Mouse (Mus musculus) B cell, adult 62 days (primary cell): ENCODE results near the gene Gm9970. TPM values are rescaled to one million over a fixed set of nuclear protein-coding genes. Genes with fewer than 3 reads are reported as not detected.

ENCODE experiments used
- total RNA-seq: library from RNA; stranded (reverse); gene quantifications from 4 replicates; pipeline ENCODE4 v1.2.4, GENCODE M21; 2023

Gm9970 gene
- total RNA-seq: 1.2 TPM in 1 of 4 replicates, not detected in the others

DNA sequence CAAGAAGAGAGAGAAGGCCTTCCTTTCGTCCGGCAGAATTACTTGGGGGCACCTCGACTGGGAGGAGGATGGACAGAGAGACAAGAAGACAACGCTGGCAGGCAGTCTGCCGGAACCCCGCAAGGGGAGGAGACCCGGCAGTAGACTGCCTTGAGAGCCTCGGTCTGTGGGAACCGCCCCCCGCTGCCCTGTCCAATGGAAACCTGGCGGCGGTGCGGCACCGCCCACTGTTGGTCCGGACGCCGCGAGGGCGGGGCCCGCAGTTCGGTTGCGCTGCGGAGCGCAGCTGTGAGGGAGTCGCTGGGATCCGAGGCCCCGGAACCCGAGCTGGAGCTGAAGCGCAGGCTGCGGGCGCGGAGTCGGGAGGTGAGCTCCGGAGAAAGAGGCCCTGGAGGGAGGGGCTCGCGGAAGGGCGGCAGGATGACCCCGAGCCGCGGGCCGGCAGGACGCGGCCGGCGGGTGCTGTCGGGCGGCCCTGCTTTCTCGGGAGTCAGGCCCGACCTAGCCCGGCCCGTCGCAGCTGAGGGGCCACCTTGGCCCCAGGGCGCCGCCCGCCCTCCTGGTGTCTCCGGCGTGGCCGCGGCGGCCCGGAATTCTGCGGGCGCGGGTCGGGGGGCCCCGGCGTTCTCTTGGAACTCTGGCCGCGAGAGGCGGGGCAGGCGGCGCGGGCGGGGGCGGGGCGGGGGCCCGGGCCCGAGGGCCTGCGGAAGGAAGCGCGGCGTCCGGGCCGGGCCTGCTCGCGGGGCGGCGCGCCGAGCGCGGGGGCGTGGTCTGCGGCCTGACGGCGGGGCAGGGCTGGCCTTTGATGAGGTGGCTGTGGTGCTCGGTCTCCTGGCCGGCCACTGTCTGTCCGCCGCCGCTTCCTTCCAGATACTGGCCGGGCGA is at the start of gene Gm9970, which contains the start of gene Nrbp1:
Gene Gm9970, minus strand, starts transcription at position 596 of the 885 bp plus-strand sequence.
Gene Nrbp1, plus strand, starts transcription at position 228 of the 885 bp plus-strand sequence.

DNA sequence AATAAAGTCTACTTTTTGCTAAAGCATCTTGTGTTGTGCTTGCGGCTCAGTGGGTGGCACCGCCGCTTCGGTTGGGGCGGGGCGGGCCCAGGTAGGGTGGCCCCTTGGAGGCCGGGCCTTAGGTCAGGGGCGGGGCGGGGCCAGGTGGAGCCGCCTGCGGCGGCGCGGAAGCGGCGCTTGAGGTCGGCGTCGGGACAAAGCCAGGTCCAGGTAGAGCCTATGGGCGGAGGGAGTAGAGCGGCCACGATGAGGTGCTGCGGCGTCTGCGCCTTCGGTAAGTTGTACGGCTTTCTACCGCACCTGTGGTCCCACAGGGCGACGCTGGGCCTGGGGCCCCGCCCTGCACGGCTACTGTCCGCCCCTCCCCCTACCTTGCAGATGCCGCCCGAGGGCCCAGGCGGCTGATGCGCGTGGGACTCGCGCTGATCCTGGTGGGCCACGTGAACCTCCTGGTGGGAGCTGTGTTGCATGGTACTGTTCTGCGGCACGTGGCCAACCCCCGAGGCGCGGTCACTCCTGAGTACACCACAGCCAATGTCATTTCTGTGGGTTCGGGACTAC is 10.6 kb upstream of the Gm9970 start, which contains the start of gene Krtcap3:
Gene Krtcap3, plus strand, starts transcription at position 151 of the 561 bp plus-strand sequence.

GRCm38 (mm10) chr5:31220448-31221303 is 20.4 kb downstream of the Gm9970 start, which contains the start of gene Ppm1g:
Ppm1g (minus strand) TSS chr5:31220687.

DNA sequence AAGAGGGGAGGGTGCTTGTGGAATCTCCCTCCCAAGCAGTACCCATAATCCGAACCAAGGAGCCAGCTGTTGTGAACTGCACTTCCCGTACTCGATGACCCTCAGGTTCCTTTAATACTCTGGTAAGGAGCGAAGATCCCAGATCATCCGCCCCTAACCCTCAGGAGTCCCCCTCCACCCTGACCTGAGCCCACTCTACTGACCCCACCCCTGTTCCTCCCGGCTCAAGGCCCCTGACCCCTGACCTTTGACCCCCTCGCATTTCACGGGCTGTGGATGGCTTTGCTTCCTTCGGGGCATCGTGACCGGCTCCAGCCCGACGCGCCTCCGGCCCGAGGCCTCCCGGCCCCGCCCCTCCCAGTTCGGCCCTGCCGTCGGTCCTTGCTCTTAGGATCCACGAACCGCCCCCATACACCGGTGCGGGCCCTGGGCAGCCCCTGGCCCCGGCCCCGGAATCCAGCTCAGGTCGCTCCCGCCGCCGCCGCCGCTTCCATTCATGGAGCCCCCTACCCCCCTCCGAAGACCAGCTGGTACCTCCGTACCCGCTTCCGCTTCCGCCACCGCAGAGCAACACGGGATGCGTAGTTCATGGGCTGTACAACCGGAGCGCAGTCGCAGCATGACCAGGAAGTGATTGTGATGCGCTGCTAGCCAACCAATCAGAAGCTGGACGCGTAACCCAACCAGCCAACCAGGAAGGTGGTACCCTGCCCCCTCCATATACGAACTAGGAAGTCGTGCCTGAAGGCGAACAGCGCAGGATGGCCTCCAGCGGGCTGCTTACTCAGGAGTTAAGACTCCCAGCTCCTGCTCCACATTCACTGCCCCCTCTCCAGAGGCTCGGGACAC is 39.1 kb downstream of the Gm9970 start, which contains the start of gene Zfp513:
Gene Zfp513, minus strand, starts transcription at position 562 of the 849 bp plus-strand sequence.

GRCm38 (mm10) chr5:31192939-31193630 is 47.9 kb downstream of the Gm9970 start, which contains the start of the genes Snx17 and Eif2b4:
Snx17 (plus strand) TSS chr5:31193227.
Eif2b4 (minus strand) TSS chr5:31193430.

Other genes with a start within 250 kb of the Gm9970 start
- gene Atraid, start 192.9 kb downstream of the Gm9970 start, total RNA-seq: 37.9 to 46.1 TPM (median 41.7 TPM) in 4 replicates
- 7.6 to 20.0 TPM (median 10.9 TPM) in 4 replicates for gene Slc5a6, start 192.3 kb downstream of the Gm9970 start, total RNA-seq
- 54.8 to 65.9 TPM (median 59.3 TPM) in 4 replicates for gene Cad, start 186.5 kb downstream of the Gm9970 start, total RNA-seq
- not detected in 4 replicates for gene Dnajc5g, start 134.9 kb downstream of the Gm9970 start, total RNA-seq
- gene Slc30a3, start 133.0 kb downstream of the Gm9970 start, total RNA-seq: 0.25 to 0.92 TPM (median 0.47 TPM) in 4 replicates
- gene Trim54, start 124.5 kb downstream of the Gm9970 start, total RNA-seq: not detected in 4 replicates
- not detected in 4 replicates for gene Ucn, start 102.4 kb downstream of the Gm9970 start, total RNA-seq
- gene Mpv17, start 87.0 kb downstream of the Gm9970 start, total RNA-seq: 17.5 to 21.4 TPM (median 20.8 TPM) in 4 replicates
- 3.7 to 7.9 TPM (median 4.9 TPM) in 4 replicates for gene Gm29609, start 61.3 kb downstream of the Gm9970 start, total RNA-seq
- 190 to 210 TPM (median 197 TPM) in 4 replicates for gene Gtf3c2, start 61.1 kb downstream of the Gm9970 start, total RNA-seq
- gene Snx17, start 48.0 kb downstream of the Gm9970 start, total RNA-seq: 76.6 to 85.0 TPM (median 80.1 TPM) in 4 replicates
- 35.8 to 48.8 TPM (median 48.1 TPM) in 4 replicates for gene Eif2b4, start 47.8 kb downstream of the Gm9970 start, total RNA-seq
- 63.4 to 83.9 TPM (median 65.2 TPM) in 4 replicates for gene Zfp513, start 38.9 kb downstream of the Gm9970 start, total RNA-seq
- gene Ppm1g, start 20.5 kb downstream of the Gm9970 start, total RNA-seq: 155 to 180 TPM (median 177 TPM) in 4 replicates
- 324 to 366 TPM (median 340 TPM) in 4 replicates for gene Nrbp1, start 368 bp downstream of the Gm9970 start, total RNA-seq
- gene Krtcap3, start 10.5 kb upstream of the Gm9970 start, total RNA-seq: 24.6 to 30.6 TPM (median 28.6 TPM) in 4 replicates
- 35.4 to 45.0 TPM (median 40.9 TPM) in 4 replicates for gene Ift172, start 49.9 kb upstream of the Gm9970 start, total RNA-seq
- gene Fndc4, start 54.8 kb upstream of the Gm9970 start, total RNA-seq: 0.63 to 3.9 TPM (median 1.9 TPM) in 4 replicates
- 0.24 TPM in 1 of 4 replicates, not detected in the others for gene Gckr, start 56.2 kb upstream of the Gm9970 start, total RNA-seq
- 39.7 to 44.4 TPM (median 41.8 TPM) in 4 replicates for gene Zfp512, start 211.2 kb upstream of the Gm9970 start, total RNA-seq
- gene 4930548H24Rik, start 244.5 kb upstream of the Gm9970 start, total RNA-seq: 1.4 to 1.6 TPM (median 1.5 TPM) in 4 replicates